Mouse (Mus musculus) inflammation-experienced regulatory T-cells, adult 6 months (primary cell): ENCODE measurements around the gene Lman2. TPM values are rescaled to one million over a fixed set of nuclear protein-coding genes. Genes with fewer than 3 reads are reported as not detected.
A peak's percentile ranks its signal among the peaks of the same experiment; 100 is the strongest.

Source experiments
- ATAC-seq: one replicate; pipeline ENCODE4 v1.8.0; 2017
- polyA plus RNA-seq, 3 experiments: library from polyadenylated mRNA; unstranded; fragments of 100-300 nt; shearing (Covaris generic); gene quantifications; one replicate each; pipeline ENCODE4 v1.2.1; 2017

The Lman2 gene
- polyA plus RNA-seq, 3 experiments from 2014 or later, result 43.9 to 62.8 (median 60.7) TPM

DNA sequence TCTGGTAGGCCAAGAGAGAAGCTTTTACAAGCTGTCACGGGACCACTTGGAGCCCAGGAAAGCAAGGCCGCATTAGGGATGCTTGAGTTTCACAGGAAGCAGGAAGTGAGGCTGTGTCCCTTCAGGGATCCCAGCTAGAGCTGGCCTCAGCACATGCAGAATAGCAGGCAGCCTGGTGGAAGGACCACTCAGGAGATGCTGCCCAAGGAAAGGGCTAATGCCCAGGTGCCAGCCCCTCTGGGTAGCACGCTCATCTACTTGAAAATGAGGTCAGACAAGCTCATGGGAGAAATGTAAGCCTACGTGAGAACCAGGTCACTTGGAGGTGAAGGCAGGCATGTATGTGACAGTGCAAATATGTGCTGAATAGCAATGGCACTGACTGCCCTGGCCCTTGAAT is 35.4 kb downstream of the Lman2 start:
- ATAC-seq, result peak; percentile 4

DNA sequence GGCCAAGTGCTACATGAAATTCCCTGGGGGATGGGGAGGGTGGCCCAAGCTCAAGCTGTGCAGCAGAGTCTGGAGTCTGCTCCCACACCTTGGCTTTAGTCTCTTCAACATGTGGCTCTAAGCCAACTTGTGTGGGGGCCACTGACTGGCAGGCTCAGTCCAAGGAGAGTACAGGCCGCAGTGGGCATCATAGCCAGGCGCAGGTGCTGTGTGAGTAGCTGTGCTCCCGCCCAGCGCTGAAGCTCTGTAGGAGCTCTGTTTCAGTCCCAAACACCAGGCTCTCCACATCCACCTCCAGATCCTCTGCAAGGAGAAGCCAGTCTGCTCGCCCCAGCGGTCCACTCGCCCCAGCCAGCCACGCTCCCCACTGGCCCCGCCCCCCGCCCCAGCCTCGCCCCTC is 37.0 kb downstream of the Lman2 start:
- ATAC-seq, result no peak

DNA sequence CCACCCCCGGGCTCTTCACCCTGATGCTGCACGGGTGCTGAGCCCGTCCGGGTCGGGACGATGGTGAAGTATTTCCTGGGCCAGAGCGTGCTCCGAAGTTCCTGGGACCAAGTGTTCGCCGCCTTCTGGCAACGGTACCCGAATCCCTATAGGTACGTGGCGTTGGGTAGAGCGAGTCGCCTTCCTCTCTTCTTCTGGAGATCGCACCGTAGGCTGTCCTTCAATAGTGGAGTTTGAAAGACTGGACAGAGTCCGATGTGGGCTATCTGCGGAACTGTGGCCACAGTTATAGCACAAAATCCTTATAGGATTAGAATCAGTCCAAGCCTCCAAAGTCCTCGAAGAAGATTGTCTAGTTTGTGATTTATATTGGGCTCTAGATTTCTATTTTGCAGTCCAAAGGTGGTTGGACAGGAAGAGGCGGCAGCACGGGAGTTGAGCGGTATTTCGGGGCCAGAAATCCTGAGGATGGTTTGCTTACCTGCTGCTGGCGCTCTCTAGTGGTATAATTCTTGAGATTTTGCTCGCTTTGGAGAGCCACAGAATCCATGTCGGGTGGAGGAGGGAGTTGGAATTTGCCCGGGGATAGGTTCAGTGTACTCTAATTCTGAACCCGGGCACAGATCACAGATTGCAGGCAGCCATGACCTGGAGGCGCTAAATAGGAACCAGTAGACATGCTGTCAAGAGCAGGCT is 40.3 kb downstream of the Lman2 start:
- peak; percentile 30 for ATAC-seq

DNA sequence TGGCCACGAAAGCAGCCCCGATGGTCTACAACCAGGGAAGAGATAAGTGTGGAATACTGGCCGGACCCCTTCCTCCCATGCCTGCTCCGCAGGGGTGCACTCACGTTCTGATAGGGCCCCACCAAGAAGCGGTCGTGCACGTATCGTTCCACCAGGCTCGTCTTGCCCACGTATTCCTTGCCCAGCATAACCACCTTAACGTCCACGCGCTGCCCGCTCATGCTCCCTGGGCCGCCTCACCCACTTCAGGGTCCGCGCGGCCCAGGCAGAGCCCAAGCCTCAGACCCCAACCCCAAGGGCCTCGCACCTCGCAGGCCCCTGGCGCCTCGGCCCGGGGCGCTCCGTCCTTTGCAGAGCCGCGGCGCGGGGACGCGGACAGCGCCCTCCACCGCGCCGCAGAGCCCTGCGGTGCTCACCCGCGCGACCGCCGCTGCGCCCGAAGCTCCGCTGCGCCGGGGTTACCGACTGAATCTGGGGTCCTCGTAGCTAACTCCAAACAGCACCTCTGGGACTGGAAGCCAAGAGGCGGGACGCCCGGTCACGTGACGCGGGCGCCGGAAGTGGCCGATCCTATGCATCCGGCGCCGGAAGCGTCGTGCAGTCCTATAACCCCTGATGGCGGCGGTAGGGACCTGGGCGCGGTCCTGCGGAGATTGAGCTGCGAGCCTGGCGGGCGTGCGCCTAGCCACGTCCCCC is 41.0 kb downstream of the Lman2 start, which contains the start of gene Rab24:
Rab24 (minus strand) TSS at position 513 of the 696 bp plus-strand sequence.
- ATAC-seq, result peak; percentile 93

DNA sequence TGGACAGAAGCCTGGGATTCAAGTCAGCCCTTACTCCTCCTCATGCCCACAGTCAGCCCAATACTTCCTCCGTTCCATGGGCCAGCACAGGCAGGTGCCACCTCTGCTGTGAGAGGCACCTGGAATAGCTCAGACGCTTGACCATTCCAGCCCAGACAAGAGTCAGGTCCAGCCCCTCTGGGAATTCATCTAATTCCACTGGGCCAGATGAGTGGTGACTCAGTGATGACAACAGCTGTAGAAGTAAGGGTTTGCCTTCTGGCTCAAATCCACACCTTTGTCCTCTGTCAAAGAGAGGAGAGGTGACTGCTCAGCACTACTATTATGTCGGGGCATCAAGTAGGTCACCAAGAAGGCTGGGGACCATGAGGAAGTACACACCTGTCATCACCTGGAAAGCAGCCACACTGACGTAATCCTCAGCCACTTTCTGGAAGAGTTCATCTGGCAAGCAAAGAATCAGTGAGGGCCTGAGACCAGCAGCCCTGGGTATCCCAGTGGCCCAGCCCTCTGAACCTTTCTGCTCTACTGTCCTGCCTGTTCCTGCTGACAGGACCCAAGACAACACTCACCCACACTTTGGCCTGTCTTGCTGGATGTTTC is 42.6 kb downstream of the Lman2 start, which contains the start of gene Prelid1:
Prelid1 (plus strand) TSS at position 570 of the 603 bp plus-strand sequence.
- no peak for ATAC-seq

DNA sequence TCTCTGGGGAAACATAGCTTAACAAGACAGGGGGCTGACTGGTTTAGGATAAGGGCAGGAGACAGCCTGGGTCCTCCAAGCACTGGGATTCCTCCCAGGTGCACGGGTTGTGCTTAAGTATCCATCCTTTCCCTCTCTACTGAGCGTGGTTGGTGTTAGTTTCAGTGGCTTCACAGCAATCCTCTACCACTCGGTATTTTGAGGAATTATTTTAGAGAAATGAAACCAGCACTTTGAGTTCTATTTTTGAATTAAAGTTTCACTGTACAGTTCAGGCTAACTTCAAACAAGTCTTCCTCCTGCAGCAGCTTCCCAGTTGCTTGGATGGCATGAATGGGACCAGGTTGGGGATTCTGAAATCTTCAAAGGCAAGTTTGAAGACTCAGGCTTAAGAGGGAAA is 44.2 kb downstream of the Lman2 start:
- ATAC-seq, result no peak

DNA sequence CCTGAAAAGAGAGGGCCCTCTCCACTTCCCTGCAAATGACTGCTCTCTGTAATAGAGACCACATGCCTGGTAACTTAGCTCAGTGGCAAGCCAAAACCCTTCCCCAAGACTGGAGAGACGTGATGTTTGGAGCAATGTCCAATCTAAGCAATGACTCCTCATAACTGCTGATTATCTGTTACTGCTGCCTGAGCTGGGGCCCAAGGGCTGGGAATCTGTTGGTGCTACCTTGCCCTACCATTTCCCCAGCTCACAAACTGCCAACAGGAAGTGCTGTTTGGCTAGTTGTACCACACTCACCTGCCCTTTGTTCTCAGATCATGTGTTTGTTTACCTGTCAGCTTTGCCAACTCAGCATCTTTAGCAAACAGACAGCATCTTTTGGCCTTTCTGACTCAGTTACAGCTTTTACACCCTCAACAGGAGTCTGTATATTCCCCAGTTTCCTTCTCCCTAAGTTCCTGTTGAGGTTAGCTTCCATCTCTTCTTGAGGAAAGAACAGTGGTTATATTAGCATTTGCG is 47.6 kb downstream of the Lman2 start:
- no peak for ATAC-seq

DNA sequence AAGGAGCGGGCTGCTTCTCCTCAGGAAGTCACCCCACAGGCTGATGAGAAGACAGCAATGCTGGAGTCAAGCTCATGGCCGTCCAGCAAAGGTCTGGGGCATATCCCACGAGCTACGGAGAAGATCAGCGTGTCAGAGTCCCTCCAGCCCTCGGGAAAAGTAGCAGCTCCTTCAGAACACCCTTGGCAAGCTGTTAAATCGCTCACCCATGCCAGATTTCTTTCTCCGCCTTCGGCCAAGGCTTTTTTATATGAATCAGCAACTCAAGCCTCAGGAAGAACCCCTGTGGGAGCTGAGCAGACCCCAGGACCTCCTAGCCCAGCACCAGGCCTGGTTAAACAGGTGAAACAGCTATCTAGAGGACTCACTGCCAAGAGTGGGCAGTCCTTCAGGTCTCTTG is 49.5 kb downstream of the Lman2 start:
- ATAC-seq, result no peak

DNA sequence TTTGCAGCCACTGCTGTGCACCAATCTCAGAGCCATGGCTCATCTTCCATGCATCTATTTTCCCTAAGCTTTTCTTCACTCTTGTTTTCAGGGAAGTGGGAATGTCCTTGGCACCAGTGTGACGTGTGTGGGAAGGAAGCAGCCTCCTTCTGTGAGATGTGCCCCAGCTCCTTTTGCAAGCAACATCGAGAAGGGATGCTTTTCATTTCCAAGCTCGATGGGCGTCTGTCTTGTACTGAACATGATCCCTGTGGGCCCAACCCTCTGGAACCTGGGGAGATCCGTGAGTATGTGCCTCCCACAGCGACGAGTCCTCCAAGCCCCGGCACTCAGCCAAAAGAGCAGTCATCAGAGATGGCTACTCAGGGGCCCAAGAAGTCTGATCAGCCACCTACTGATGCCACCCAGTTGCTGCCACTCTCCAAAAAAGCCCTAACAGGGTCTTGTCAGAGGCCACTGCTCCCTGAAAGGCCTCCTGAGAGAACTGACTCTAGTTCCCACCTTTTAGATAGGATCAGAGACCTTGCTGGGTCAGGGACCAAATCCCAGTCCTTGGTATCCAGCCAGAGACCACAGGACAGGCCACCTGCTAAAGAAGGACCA is 50.5 kb downstream of the Lman2 start:
- ATAC-seq, result no peak

DNA sequence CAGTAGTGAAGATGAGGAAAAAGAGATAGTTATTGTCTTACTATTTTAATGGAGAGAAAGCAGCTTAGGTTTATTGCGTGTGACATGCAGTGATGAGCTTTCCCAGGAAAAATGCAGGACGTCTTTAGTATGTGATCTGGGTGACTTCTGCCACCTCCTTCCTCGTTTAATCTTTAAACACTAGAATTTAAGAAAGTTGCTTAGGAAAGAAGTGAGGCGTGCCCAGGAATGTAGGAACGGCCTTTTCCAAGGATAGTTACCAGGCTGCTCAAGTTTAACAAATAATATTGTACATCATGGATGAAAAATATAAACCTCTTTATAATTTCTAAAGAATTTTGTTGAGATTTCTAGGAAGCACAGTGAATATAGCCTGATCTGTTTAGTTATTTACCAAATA is 61.7 kb downstream of the Lman2 start:
- ATAC-seq, result no peak

DNA sequence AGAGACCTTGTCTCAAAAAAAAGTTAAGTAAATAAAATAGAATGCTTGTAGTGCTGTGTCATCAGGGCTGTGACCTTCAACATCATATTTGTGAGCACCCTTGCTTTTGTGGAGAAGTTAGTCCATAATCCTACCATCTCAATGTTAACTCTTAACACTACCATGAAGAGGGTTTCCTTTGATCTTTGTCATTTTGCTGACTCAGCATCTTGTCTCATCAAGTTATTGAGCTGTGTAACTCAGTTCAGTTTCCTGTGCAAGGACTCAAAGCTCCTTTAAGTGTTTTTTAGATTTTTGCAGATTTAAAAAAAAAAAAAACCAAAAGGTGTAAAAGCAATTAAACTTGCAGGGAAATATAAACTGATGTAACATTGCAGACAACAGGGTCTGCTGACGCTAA is 65.8 kb downstream of the Lman2 start:
- ATAC-seq, result no peak

Other genes starting within 250 kb of the Lman2 start
- gene Gm17617, start 229.2 kb downstream of the Lman2 start, polyA plus RNA-seq, result not detected
- gene Fgfr4, start 210.1 kb downstream of the Lman2 start, polyA plus RNA-seq, result not detected
- 10 to 100 TPM; 46.7 to 76.6 (median 60.1) TPM for gene Nsd1, start 153.0 kb downstream of the Lman2 start, polyA plus RNA-seq
- gene Prelid1, start 42.3 kb downstream of the Lman2 start, polyA plus RNA-seq, result 100 to 1,000 TPM; 196 to 371 (median 209) TPM
- gene Rab24, start 40.8 kb downstream of the Lman2 start, polyA plus RNA-seq, result 10 to 100 TPM in 1 of 3 experiments, 1 to 10 TPM in 2; 8.8 to 15.0 (median 9.7) TPM
- 10 to 100 TPM in 1 of 3 experiments, 1 to 10 TPM in 2; 2.2 to 32.2 (median 3.5) TPM for gene Mxd3, start 33.0 kb downstream of the Lman2 start, polyA plus RNA-seq
- gene Rgs14, start 6.9 kb upstream of the Lman2 start, polyA plus RNA-seq, result 10 to 100 TPM; 61.5 to 73.9 (median 62.9) TPM
- under 1 TPM in 1 of 3 experiments, not detected in 2; 0.20 TPM for gene Slc34a1, start 35.4 kb upstream of the Lman2 start, polyA plus RNA-seq
- gene Pfn3, start 52.4 kb upstream of the Lman2 start, polyA plus RNA-seq, result not detected
- under 1 TPM in 1 of 3 experiments, not detected in 2; 0.24 TPM for gene F12, start 64.0 kb upstream of the Lman2 start, polyA plus RNA-seq
- gene Grk6, start 82.3 kb upstream of the Lman2 start, polyA plus RNA-seq, result 10 to 100 TPM; 35.3 to 50.0 (median 40.5) TPM
- gene Prr7, start 101.5 kb upstream of the Lman2 start, polyA plus RNA-seq, result under 1 TPM in 1 of 3 experiments, not detected in 2; 0.26 TPM
- under 1 TPM in 1 of 3 experiments, not detected in 2; 0.15 TPM for gene Dbn1, start 125.3 kb upstream of the Lman2 start, polyA plus RNA-seq
- gene Pdlim7, start 150.9 kb upstream of the Lman2 start, polyA plus RNA-seq, result 10 to 100 TPM; 13.2 to 15.7 (median 13.5) TPM
- gene Dok3, start 166.5 kb upstream of the Lman2 start, polyA plus RNA-seq, result 1 to 10 TPM in 2 of 3 experiments, under 1 TPM in 1; 0.93 to 1.1 (median 1.1) TPM
- 10 to 100 TPM; 41.7 to 61.0 (median 54.6) TPM for gene Ddx41, start 173.9 kb upstream of the Lman2 start, polyA plus RNA-seq
- gene Fam193b, start 208.3 kb upstream of the Lman2 start, polyA plus RNA-seq, result 10 to 100 TPM; 16.4 to 40.7 (median 37.3) TPM
- gene Tmed9, start 210.9 kb upstream of the Lman2 start, polyA plus RNA-seq, result 100 to 1,000 TPM; 184 to 286 (median 269) TPM
- gene B4galt7, start 237.1 kb upstream of the Lman2 start, polyA plus RNA-seq, result 10 to 100 TPM; 24.5 to 35.8 (median 25.1) TPM